Mouse (Mus musculus) erythroblast, embryonic 14.5 days (primary cell): ENCODE data around the gene Hist1h1t.
"Not testable (repeated sequence)": the region's sequence is repeated elsewhere in the genome, so short reads cannot be mapped to it uniquely, and the experiment has no call there.

Source experiments
- GATA1 ChIP-seq: IDR thresholded peaks from 2 replicates; pipeline ENCODE4 v1.6.1; 2012; ENCODE audit warnings: low read length, inconsistent platforms, mixed read lengths
- TAL1 ChIP-seq: IDR thresholded peaks from 3 replicates; pipeline ENCODE4 v1.6.1; 2012; ENCODE audit warnings: low read length, inconsistent platforms, mixed read lengths

- TF ChIP-seq GATA1, TAL1: not testable (repeated sequence)
Measured at GRCm38 (mm10) chr13:23717593-23718245, 22.1 kb downstream of the Hist1h1t start.
